9 mouse cellular contexts compared by ENCODE assay signal in the genomic region with DNA sequence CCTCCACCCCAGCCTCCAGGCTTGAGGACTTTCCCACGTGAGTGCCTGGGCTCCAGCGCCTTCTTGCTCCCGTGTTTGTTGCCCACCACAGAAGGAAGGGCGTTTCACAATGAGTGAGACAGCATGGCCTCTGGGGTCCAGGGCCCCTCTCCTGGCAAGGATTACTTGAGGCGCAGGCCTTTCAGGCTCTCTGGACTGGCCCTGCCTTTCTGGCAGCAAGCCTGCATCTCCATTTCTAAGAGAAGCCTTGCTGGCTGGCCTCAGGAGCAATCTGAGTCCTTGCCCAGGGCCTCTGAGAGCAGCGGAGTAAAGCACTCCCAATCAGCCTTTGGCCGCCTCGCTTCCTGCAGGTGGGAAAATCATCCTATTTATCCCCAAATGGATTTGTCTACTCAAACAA.
DNase-seq lines count a peak whose midpoint lies in the region; ATAC-seq and TF ChIP-seq lines count a peak whose summit lies in the region.
"Had no signal": no experiment of that assay in that cellular context is flagged by ENCODE, and none has a peak within 500 bp of the region (broad histone marks: within the 10 kb centered on the region; RNA-seq: fewer than 3 reads in every experiment).

No protein-coding gene starts in this region.

- no peaks in the 10 kb centered on the region for H3K9me3 ChIP-seq in embryonic facial prominence, embryonic 12.5 days
- no peaks in the 10 kb centered on the region for H3K9me3 ChIP-seq in embryonic facial prominence, embryonic 10.5 days
- H3K9me3 ChIP-seq in midbrain, embryonic 13.5 days = no peaks in the 10 kb centered on the region

- 53% methylated on average over 8 of the region's 8 CpGs for WGBS in embryonic facial prominence, embryonic 12.5 days
- WGBS in embryonic facial prominence, embryonic 10.5 days = 46% methylated on average over 8 of the region's 8 CpGs
- WGBS in heart, adult 2 months = 47% methylated on average over 8 of the region's 8 CpGs
- WGBS in midbrain, embryonic 13.5 days = 36% methylated on average over 8 of the region's 8 CpGs

- H3K79me2 ChIP-seq in heart, adult 2 months (replicated peaks; ENCODE audit: control insufficient read depth, insufficient read depth, low read length) = no peaks in the 10 kb centered on the region

- no peak for DNase-seq in embryonic facial prominence, embryonic 10.5 days (ENCODE audit: low spot score)
- peak; percentile 5 for DNase-seq in brain, adult 2 months (ENCODE audit: low read depth, low spot score)
- DNase-seq in heart, adult 2 months = peak; percentile 56 to 63
- DNase-seq in kidney, adult 9 months = peak; percentile 47
- no peak for DNase-seq in retina, postnatal 1 day
- no peak for DNase-seq in left cerebral cortex, adult 18-20 months (ENCODE audit: low spot score in 2 of 2)

- H3K27ac ChIP-seq in embryonic facial prominence, embryonic 12.5 days = peak overlapping the region; percentile 70
- no peak overlapping the region for H3K27ac ChIP-seq in embryonic facial prominence, embryonic 10.5 days (replicated peaks)
- peak overlapping the region; percentile 63 for H3K27ac ChIP-seq in heart, adult 2 months
- H3K27ac ChIP-seq in midbrain, embryonic 13.5 days = peak overlapping the region; percentile 39; the same call in 1 of the 2 replicates

- no peak for TF ChIP-seq CTCF in heart, adult 2 months (IDR thresholded peaks at IDR 0.05)

- no peaks in the 10 kb centered on the region for H3K36me3 ChIP-seq in embryonic facial prominence, embryonic 12.5 days
- H3K36me3 ChIP-seq in embryonic facial prominence, embryonic 10.5 days (replicated peaks) = no peaks in the 10 kb centered on the region
- H3K36me3 ChIP-seq in heart, adult 2 months (ENCODE audit: control insufficient read depth, insufficient read depth, low read length) = no peaks in the 10 kb centered on the region; the same call in 1 of the 2 replicates
- no peaks in the 10 kb centered on the region for H3K36me3 ChIP-seq in midbrain, embryonic 13.5 days

- 0 out of 2 replicates have a peak, but pooled peaks cover 10% of the 10 kb centered on the region for H3K4me1 ChIP-seq in embryonic facial prominence, embryonic 12.5 days
- H3K4me1 ChIP-seq in embryonic facial prominence, embryonic 10.5 days = peaks cover 20% of the 10 kb centered on the region
- H3K4me1 ChIP-seq in heart, adult 2 months (ENCODE audit: control insufficient read depth, insufficient read depth, low read length) = peaks cover 12% of the 10 kb centered on the region
- H3K4me1 ChIP-seq in midbrain, embryonic 13.5 days (replicated peaks) = peaks cover 10% of the 10 kb centered on the region; the same call in 1 of the 2 replicates

- H3K4me2 ChIP-seq in embryonic facial prominence, embryonic 12.5 days (replicated peaks) = no peak overlapping the region
- no peak overlapping the region for H3K4me2 ChIP-seq in midbrain, embryonic 13.5 days (replicated peaks)

- intact Hi-C loops in heart, adult 2 months (cut with DNase I) = loop anchor here (10.0 kb wide), 1 partner anchor 191 kb away; a partner anchor contains a TSS

- no peak overlapping the region for H3K9ac ChIP-seq in embryonic facial prominence, embryonic 12.5 days
- no peak overlapping the region for H3K9ac ChIP-seq in heart, adult 2 months (ENCODE audit: low read depth, low read length)
- H3K9ac ChIP-seq in midbrain, embryonic 13.5 days (replicated peaks) = no peak overlapping the region

- ATAC-seq in embryonic facial prominence, embryonic 12.5 days (ENCODE audit: insufficient number of reproducible peaks, insufficient read depth, low FRiP score, low TSS enrichment) = no peak
- peak; percentile 55; the same call in 1 of the 2 replicates for ATAC-seq in midbrain, embryonic 13.5 days

- H3K27me3 ChIP-seq in embryonic facial prominence, embryonic 12.5 days = peaks cover 44% of the 10 kb centered on the region
- H3K27me3 ChIP-seq in embryonic facial prominence, embryonic 10.5 days (replicated peaks; ENCODE audit: low read depth, poor library complexity, severe bottlenecking) = peaks cover 100% of the 10 kb centered on the region
- no peaks in the 10 kb centered on the region for H3K27me3 ChIP-seq in heart, adult 2 months (ENCODE audit: control insufficient read depth, insufficient read depth, low read length)
- H3K27me3 ChIP-seq in midbrain, embryonic 13.5 days = peaks cover 65% of the 10 kb centered on the region; the same call in 1 of the 2 replicates
- H3K27me3 ChIP-seq: CH12.LX had no signal

- no peak overlapping the region for H3K4me3 ChIP-seq in embryonic facial prominence, embryonic 12.5 days
- H3K4me3 ChIP-seq in embryonic facial prominence, embryonic 10.5 days = no peak overlapping the region
- H3K4me3 ChIP-seq in heart, adult 2 months = no peak overlapping the region
- H3K4me3 ChIP-seq in midbrain, embryonic 13.5 days (replicated peaks) = no peak overlapping the region

- TF ChIP-seq EP300 in heart, adult 2 months (IDR thresholded peaks at IDR 0.05; ENCODE audit: insufficient read depth, low read depth, low read length) = no peak

- no peak for TF ChIP-seq POLR2A in heart, adult 2 months (IDR thresholded peaks at IDR 0.05; ENCODE audit: insufficient read depth, low read depth, low read length)

Comparison
In these comparisons a context has a peak if more than half of its experiments do, and no peak if none do; other contexts are left out.
1. DNase-seq: peak in brain, adult 2 months (single experiment), heart, adult 2 months (2 of 2) and kidney, adult 9 months (single experiment); none in embryonic facial prominence, embryonic 10.5 days (single experiment), retina, postnatal 1 day (single experiment) and left cerebral cortex, adult 18-20 months (0 of 2).